Mouse (Mus musculus): Measurements from ENCODE around the gene Cox15. TPM values are rescaled to one million over a fixed set of nuclear protein-coding genes. Genes with fewer than 3 reads are reported as not detected.
A peak's percentile ranks its signal among the peaks of the same experiment; 100 is the strongest.

The Cox15 gene
- total and polyA plus RNA-seq, 3 experiments = 30.2 to 59.1 (median 32.4) TPM

- Histone ChIP-seq H3K27me3 (ENCODE audit: control insufficient read depth in 1 of 2, insufficient read depth in 2 of 2, low read length in 2 of 2) (no peaks in the 10 kb centered on the region; a peak in 1 of 4 replicates), H3K36me3 (ENCODE audit: control insufficient read depth in 1 of 2, insufficient read depth in 2 of 2, low read length in 2 of 2) (peaks cover 0 to 15% of the 10 kb centered on the region in 2 experiments; a peak in 2 of 4 replicates), H3K4me1 (ENCODE audit: control insufficient read depth in 1 of 2, insufficient read depth in 2 of 2, low read length in 2 of 2) (peaks cover 0 to 12% of the 10 kb centered on the region in 2 experiments; a peak in 3 of 4 replicates), H3K79me2 (ENCODE audit: control insufficient read depth, insufficient read depth, low read length, poor library complexity) (no peaks in the 10 kb centered on the region), H3K9ac (ENCODE audit: control insufficient read depth, low read depth, low read length, poor library complexity, severe bottlenecking) (no peak overlapping the region), H3K27ac (ENCODE audit: control insufficient read depth, low read depth, low read length) (no peak overlapping the region), H3K4me3 (ENCODE audit: control insufficient read depth in 1 of 2, insufficient read depth in 1 of 2, low read depth in 2 of 2, low read length in 2 of 2) (no peak overlapping the region), H3K9me3 (replicated peaks; ENCODE audit: insufficient read depth, low read length) (no peaks in the 10 kb centered on the region)
- TF ChIP-seq TAL1 (IDR thresholded peaks at IDR 0.05; ENCODE audit: low read length) (no peak), E2F4 (IDR thresholded peaks at IDR 0.05; ENCODE audit: borderline replicate concordance, low read depth, low read length) (no peak), POLR2AphosphoS2 (IDR thresholded peaks at IDR 0.05; ENCODE audit: low read length) (no peak)
- no peak for DNase-seq (ENCODE audit: low read depth, low spot score)
Observed at GRCm38 (mm10) chr19:43784761-43785160, 32.0 kb upstream of the Cox15 start.

GRCm38 (mm10) chr19:43781980-43782379, 29.2 kb upstream of the Cox15 start, which contains the start of gene Abcc2:
Abcc2 (plus strand) TSS chr19:43782192.
- Histone ChIP-seq H3K4me1 (ENCODE audit: control insufficient read depth in 1 of 2, insufficient read depth in 2 of 2, low read length in 2 of 2) (peaks cover 0 to 12% of the 10 kb centered on the region in 2 experiments; a peak in 3 of 4 replicates), H3K9me3 (replicated peaks; ENCODE audit: insufficient read depth, low read length) (no peaks in the 10 kb centered on the region), H3K36me3 (ENCODE audit: control insufficient read depth in 1 of 2, insufficient read depth in 2 of 2, low read length in 2 of 2) (peaks cover 0 to 15% of the 10 kb centered on the region in 2 experiments; a peak in 2 of 4 replicates), H3K4me3 (ENCODE audit: control insufficient read depth in 1 of 2, insufficient read depth in 1 of 2, low read depth in 2 of 2, low read length in 2 of 2) (no peak within 1 kb of the TSS), H3K27me3 (ENCODE audit: control insufficient read depth in 1 of 2, insufficient read depth in 2 of 2, low read length in 2 of 2) (no peaks in the 10 kb centered on the region; a peak in 1 of 4 replicates), H3K27ac (ENCODE audit: control insufficient read depth, low read depth, low read length) (no peak within 1 kb of the TSS), H3K79me2 (ENCODE audit: control insufficient read depth, insufficient read depth, low read length, poor library complexity) (no peaks in the 10 kb centered on the region), H3K9ac (ENCODE audit: control insufficient read depth, low read depth, low read length, poor library complexity, severe bottlenecking) (no peak within 1 kb of the TSS)
- no peak for TF ChIP-seq POLR2AphosphoS2 (IDR thresholded peaks at IDR 0.05; ENCODE audit: low read length)
- TF ChIP-seq USF1 (IDR thresholded peaks at IDR 0.05; ENCODE audit: low read depth, low read length) = peak; percentile 67
- TF ChIP-seq GABPA (IDR thresholded peaks at IDR 0.05; ENCODE audit: low read depth, low read length) = no peak
- TF ChIP-seq GATA1 (IDR thresholded peaks at IDR 0.05; ENCODE audit: low read depth, low read length) = 0 out of 2 replicates have a peak, but pooled peaks have one; percentile 4
- TF ChIP-seq MXI1 (IDR thresholded peaks at IDR 0.05; ENCODE audit: low read depth, low read length) = 0 out of 2 replicates have a peak, but pooled peaks have one; percentile 28
- no peak for TF ChIP-seq TCF12 (IDR thresholded peaks at IDR 0.05; ENCODE audit: low read depth, low read length)
- TF ChIP-seq CHD2 (IDR thresholded peaks at IDR 0.05; ENCODE audit: low read length) = no peak
- no peak for DNase-seq (ENCODE audit: low read depth, low spot score)

DNA sequence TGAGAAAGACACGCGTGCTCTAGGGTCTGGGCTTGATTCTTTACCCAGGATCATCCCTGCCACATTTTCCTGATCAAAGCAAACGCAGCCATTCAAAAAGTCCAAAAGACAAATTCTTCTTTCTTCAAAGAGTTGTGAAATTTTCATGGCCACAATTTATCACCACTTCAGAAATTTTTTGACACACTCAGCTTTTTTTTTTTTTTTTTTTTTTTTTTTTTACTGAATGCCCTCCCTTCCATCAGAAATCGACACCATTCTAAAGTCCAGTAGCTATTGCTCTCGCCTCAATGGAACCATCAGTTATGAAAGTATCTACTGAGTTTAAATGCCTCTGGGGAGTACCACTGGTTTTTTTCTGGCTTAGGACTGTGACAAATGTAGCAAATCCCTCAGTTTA, 27.6 kb upstream of the Cox15 start:
- no peaks in the 10 kb centered on the region; a peak in 1 of 4 replicates for H3K27me3 ChIP-seq (ENCODE audit: control insufficient read depth in 1 of 2, insufficient read depth in 2 of 2, low read length in 2 of 2)
- DNase-seq (ENCODE audit: low read depth, low spot score) = no peak
- H3K9ac ChIP-seq (ENCODE audit: control insufficient read depth, low read depth, low read length, poor library complexity, severe bottlenecking) = no peak overlapping the region
- 0 out of 2 replicates have a peak, but pooled peaks have one; percentile 12 for TF ChIP-seq ELF1 (IDR thresholded peaks at IDR 0.05; ENCODE audit: low read depth, low read length)
- TF ChIP-seq UBTF (IDR thresholded peaks at IDR 0.05; ENCODE audit: borderline replicate concordance, insufficient read depth, low read depth, low read length) = no peak
- TF ChIP-seq EP300 (IDR thresholded peaks at IDR 0.05; ENCODE audit: low read depth in 1 of 2, low read length in 2 of 2) = 0 out of 4 replicates have a peak, but pooled peaks of 1 of the 2 experiments have one; percentile 2
- TF ChIP-seq ZNF384 (IDR thresholded peaks at IDR 0.05; ENCODE audit: low read depth, low read length) = peak; percentile 75
- no peaks in the 10 kb centered on the region for H3K79me2 ChIP-seq (ENCODE audit: control insufficient read depth, insufficient read depth, low read length, poor library complexity)
- no peaks in the 10 kb centered on the region for H3K9me3 ChIP-seq (replicated peaks; ENCODE audit: insufficient read depth, low read length)
- H3K4me3 ChIP-seq (ENCODE audit: control insufficient read depth in 1 of 2, insufficient read depth in 1 of 2, low read depth in 2 of 2, low read length in 2 of 2) = no peak overlapping the region
- peaks cover 0 to 8% of the 10 kb centered on the region in 2 experiments; a peak in 3 of 4 replicates for H3K4me1 ChIP-seq (ENCODE audit: control insufficient read depth in 1 of 2, insufficient read depth in 2 of 2, low read length in 2 of 2)
- H3K27ac ChIP-seq (ENCODE audit: control insufficient read depth, low read depth, low read length) = no peak overlapping the region
- peaks cover 0 to 9% of the 10 kb centered on the region in 2 experiments; a peak in 2 of 4 replicates for H3K36me3 ChIP-seq (ENCODE audit: control insufficient read depth in 1 of 2, insufficient read depth in 2 of 2, low read length in 2 of 2)
